Mouse (Mus musculus) macrophage (primary cell): Measurements from ENCODE around the gene Pld4. TPM values are rescaled to one million over a fixed set of nuclear protein-coding genes. Genes with fewer than 3 reads are reported as not detected.

Source experiments
- H3K27ac ChIP-seq: fragments of 350-480 bp; formaldehyde crosslinking; 2 replicates; pipeline ENCODE4 v1.9.0; 2021
- H3K36me3 ChIP-seq: fragments of 350-480 bp; formaldehyde crosslinking; 2 replicates; pipeline ENCODE4 v1.9.0; 2021; ENCODE audit errors: inconsistent target
- H3K4me3 ChIP-seq: fragments of 350-480 bp; formaldehyde crosslinking; 2 replicates; pipeline ENCODE4 v1.9.0; 2021; ENCODE audit errors: inconsistent target
- H3K79me2 ChIP-seq: fragments of 350-480 bp; formaldehyde crosslinking; 2 replicates; pipeline ENCODE4 v1.9.0; 2021; ENCODE audit errors: inconsistent target
- whole genome bisulfite sequencing: methylation state at CpG from one replicate; pipeline ENCODE4 v1.1.7; 2026; ENCODE audit warnings: inconsistent platforms; ENCODE audit not compliant: missing documents; 5-methylcytosine and 5-hydroxymethylcytosine counted together
- polyA plus RNA-seq: library from polyadenylated mRNA; stranded (reverse); fragments of 250-400 nt; gene quantifications from 3 replicates; pipeline ENCODE4 v1.2.4, GENCODE M21; 2018; ENCODE audit warnings: inconsistent platforms
- total RNA-seq, 78 experiments: library from RNA; depleted of rRNA; stranded (reverse); fragments of 250-400 nt; gene quantifications; 1 replicate in 9 of 78; 2 replicates in 24 of 78; 3 replicates in 43 of 78; 4 replicates in 2 of 78; pipeline ENCODE4 v1.2.4; 2018; ENCODE audit warnings: inconsistent platforms in 56 of 78

The Pld4 gene
- 1,000 to 10,000 TPM in 8 of 26 experiments, 100 to 1,000 TPM in 16, 10 to 100 TPM in 2; 64.9 to 1,705 (median 425) TPM for total RNA-seq (2018; cell fraction: chromatin; rRNA removed)
- total RNA-seq (2018; cell fraction: cytosol; rRNA removed), result 100 to 1,000 TPM; 167 to 665 (median 370) TPM
- total RNA-seq (2018; cell fraction: nucleus; rRNA removed), result 1,000 to 10,000 TPM in 6 of 26 experiments, 100 to 1,000 TPM in 20; 137 to 1,391 (median 650) TPM
- 131 to 514 TPM (median 230 TPM) in 3 replicates for polyA plus RNA-seq

DNA sequence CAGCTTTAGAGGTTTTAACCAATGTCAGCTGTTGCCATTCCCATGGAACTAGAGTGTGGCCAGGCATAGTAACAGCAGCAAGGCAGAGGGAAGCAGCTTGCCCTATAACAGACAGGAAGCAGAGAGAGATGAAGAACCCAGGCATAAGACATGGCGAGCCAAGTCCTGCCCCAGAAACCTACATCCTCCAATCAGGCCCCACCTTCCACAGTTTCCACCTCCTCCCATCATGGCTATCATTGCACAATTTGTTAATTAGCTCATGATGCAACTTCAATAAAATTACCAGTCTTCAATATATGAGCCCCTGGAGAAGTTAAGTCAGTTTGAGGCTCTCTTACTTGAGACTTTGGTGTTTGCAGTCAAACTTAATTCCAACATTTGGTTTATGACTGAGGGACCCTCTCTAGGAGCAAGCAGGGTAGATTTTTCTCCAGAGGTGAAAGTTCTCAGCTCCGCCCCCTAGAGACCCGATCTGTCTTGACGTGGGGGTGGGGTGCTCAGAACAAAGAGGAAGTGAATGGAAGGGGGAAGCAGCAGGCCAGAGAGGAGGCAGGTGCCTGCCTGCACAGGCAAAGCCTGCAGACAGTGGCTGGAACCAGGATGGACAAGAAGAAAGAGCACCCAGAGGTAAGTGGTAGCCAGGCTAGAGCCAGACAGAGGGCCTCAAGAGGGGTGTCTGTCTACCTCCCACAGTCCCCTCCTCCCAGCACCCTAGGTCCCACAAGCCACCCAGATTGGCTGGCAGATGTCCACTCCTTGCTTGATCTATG lies at the start of gene Pld4:
Gene Pld4 (plus strand): TSS at position 502 of the 773 bp plus-strand sequence.
- Histone ChIP-seq H3K36me3 (peaks cover 24% of the 10 kb centered on the region), H3K27ac (peak within 1 kb of the TSS; percentile 99), H3K4me3 (peak within 1 kb of the TSS; percentile 74), H3K79me2 (peaks cover 46% of the 10 kb centered on the region)
- 26% methylated on average over 4 of the region's 4 CpGs for WGBS

DNA sequence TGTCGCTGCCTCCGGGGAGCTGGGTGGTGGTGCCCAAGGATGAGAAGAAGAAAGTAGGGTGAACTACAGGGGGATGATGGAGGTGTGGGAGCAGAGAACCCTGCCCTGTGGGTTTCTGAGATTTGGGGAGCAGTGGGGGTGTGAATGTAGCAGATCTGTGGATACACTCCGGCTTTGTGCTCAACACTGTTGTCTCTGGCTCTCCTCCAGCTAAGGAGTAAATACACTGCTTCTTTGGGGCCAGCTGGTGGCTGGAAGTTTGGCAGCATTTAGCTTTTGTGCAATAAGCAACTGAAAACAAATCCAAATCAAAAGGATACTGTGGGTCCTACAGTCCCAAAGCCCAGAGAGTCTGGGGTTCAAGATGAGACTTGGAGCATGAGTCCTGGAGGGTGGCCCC lies 46.5 kb upstream of the Pld4 start:
- WGBS, result 49% methylated on average over 2 of the region's 3 CpGs

DNA sequence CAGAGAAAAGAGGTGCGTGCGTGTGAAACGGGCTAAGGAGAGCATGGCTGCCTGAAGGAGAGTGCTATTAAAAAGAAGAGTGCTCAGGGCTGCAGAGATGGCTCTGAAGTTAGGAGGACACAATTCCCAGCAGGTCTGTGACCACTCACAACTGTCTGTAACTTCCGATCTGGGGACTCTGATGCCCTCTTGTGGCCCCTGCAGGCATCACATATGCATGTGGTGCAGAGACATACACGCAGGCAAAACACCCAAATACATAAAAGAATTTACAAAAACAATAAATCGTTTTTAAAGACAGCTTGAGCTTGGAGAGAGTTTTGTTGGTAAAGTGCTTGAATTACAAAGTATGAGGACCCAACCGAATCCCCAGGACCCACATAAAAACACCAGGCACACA lies 43.3 kb upstream of the Pld4 start:
- WGBS, result 39% methylated on average over 7 of the region's 7 CpGs

More for the DNA sequence above, 46.5 kb upstream of the Pld4 start:
- Histone ChIP-seq H3K4me3 (no peak overlapping the region), H3K27ac (no peak overlapping the region), H3K36me3 (no peaks in the 10 kb centered on the region), H3K79me2 (no peaks in the 10 kb centered on the region)

DNA sequence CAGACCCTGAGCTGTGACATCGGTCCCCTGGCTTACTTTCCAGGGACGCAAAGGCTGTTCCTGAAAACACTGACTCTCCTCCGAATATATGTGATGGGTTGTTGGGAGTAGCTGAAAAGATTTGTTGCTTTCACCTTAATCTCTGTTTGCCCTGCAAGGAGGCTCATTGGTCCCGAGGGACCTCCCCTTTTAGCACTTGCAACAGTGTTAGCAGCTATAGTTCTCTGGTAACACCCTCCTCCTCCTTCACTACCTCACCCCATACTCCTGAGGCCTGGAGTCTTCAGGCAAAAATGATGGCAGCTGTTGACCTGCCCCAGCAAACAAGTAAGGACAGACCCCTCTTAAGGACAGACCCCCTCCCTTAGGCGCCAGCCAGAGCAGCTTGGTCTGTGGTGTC lies 41.5 kb upstream of the Pld4 start:
- Histone ChIP-seq H3K36me3 (no peaks in the 10 kb centered on the region), H3K27ac (no peak overlapping the region), H3K4me3 (no peak overlapping the region), H3K79me2 (no peaks in the 10 kb centered on the region)
- WGBS, result 91% methylated on average over 5 of the region's 5 CpGs

More for the DNA sequence above, 43.3 kb upstream of the Pld4 start:
- Histone ChIP-seq H3K4me3 (no peak overlapping the region), H3K27ac (no peak overlapping the region), H3K79me2 (no peaks in the 10 kb centered on the region), H3K36me3 (no peaks in the 10 kb centered on the region)

DNA sequence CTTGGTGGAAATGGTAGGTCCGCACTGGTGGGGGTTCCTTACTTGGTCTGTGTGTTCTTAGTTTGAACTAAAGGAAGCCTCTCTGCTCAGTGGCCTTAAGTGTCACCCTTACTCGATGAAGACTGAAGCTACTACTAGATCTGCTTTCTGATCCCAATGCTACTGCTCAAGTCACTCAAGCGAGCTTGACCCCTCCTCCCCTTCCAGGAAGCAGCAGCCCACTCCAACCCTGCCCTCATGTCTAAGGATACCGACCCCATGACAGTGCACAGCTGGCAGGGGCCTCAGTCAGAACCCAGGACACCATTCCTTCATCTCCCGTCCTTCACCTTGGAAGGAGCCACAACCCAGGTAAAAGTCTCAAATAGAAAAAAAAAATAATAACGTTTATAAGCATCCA lies 40.2 kb upstream of the Pld4 start, which contains the start of gene Cep170b:
Gene Cep170b (plus strand): TSS at position 240 of the 400 bp plus-strand sequence.
- Histone ChIP-seq H3K4me3 (no peak within 1 kb of the TSS), H3K79me2 (no peaks in the 10 kb centered on the region), H3K27ac (no peak within 1 kb of the TSS), H3K36me3 (no peaks in the 10 kb centered on the region)
- WGBS, result 86% methylated on average over 6 of the region's 6 CpGs

DNA sequence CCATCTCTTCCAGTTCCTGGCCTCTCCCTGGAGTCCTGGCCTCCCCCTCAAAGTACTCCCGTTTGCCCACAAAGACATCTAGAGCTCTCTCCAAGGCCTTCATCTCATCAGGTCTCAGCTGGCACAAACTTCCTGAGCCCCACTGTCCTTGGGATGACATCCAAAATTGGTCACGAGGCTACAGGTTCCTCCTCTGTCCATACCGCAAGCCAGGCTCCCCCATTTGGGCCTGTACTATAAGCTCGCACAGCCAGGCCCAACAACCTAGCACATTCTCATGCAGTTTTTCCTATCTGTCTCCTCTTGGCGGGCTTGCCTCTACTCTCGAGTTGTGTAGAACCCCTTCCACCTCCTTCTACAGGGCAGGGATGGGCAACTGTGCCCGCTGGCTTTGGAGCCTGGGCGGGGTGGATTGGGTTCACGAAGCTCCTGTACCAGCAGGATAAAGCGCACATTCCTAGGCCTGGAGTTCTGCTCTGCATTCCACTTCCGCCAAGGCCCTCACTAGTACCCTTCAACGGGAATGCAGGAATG lies 39.5 kb upstream of the Pld4 start:
- Histone ChIP-seq H3K27ac (no peak overlapping the region), H3K4me3 (no peak overlapping the region), H3K79me2 (no peaks in the 10 kb centered on the region), H3K36me3 (no peaks in the 10 kb centered on the region)
- 87% methylated on average over 12 of the region's 12 CpGs for WGBS

DNA sequence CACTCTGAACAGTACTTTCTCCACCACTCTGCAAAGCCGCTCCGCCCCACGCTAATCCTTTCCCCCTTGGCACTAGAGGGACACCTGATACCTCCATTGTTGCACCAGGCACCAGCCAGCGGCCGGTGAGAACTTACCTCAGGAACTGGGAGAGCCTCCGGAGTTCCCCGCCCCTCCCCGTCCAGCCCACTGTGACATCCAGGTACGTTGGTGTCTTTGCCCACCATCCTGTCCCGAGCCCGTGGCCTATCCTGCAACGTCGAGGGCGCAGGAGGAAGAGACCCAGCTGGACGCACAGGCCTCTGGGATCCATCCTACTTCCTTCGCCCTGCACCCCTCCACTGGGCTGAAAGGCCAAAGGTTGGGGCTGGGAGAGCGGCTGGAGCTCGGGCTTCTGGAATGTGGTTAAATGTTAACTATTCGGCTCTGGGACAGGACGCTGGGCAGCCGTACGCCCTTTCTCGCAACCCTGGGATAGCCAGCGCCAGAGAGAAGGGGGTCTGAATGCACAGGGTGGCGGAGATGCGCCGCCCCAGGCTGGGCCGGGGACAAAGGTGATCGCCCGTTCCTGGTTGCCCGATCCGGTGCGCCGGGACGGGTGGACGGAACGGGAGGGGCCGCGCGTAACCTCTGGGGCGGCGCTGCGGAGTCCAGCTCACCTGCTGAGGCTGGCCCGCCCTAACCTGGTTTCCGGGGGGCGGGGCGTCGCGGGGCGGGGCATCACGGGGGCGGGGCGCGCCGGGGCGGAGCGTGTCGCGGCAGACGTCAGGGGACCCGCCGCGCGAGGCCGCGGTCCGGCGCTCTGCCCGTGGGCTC lies 38.8 kb upstream of the Pld4 start:
- no peak overlapping the region for H3K4me3 ChIP-seq
- WGBS, result 23% methylated on average over 64 of the region's 69 CpGs
- H3K79me2 ChIP-seq, result no peaks in the 10 kb centered on the region
- no peaks in the 10 kb centered on the region for H3K36me3 ChIP-seq
- H3K27ac ChIP-seq, result no peak overlapping the region

DNA sequence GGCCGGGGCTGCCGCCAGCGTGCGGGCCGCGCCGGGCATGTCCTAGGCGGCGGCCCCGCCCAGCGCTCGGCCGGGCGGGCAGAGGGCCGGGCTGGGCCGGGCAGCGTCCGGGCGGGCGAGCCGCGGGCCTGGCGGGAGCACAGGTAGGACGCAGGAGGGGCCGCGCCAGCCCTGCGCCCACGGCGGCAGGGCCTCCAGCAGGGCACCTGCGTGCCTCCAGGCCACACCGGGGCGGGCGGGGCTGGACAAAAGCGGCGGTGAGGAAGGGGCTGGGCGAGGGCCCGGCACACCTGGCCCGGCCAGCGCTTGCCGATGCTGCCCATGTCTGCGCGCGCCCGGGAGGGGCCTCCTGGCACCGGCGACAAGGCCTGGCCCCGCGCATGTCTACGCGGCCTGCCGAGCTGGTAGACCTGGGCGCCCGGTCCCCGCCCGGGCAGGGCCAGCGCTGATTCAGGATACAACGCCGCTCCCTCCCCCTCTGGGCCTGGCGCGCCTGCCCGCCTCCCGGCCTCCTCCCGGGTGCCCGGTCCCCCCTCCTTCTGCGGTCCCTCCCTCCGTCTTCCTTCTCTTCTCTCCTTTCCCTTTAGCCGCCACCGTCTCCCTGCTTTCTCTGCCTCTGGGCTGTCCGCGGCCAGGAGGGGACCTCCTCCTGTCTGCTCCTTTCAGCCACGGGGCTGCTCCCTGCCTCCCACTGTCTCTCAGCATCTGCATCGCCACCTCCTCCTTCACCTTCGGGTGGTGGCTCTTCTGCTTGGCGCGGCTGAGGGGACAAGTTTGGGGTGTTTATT lies 38.0 kb upstream of the Pld4 start:
- Histone ChIP-seq H3K4me3 (peak overlapping the region; percentile 20; the same call in 1 of the 2 replicates), H3K36me3 (no peaks in the 10 kb centered on the region), H3K27ac (no peak overlapping the region), H3K79me2 (no peaks in the 10 kb centered on the region)
- WGBS, result 2% methylated on average over 74 of the region's 75 CpGs

DNA sequence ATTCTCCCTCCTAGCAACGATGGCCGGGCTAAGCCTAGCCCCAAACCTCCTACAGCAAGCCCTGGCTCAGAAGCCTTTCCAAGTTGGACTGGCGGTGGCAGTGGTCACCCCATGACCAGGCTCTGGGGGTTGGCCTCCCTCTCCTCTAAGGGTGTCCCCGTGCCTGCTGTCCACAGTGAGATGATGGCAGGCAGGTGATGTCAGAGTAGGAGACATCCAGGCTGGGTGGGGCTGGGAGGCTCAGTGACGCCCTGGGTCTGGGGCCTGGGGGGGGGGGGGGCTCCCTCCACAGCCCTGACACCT lies 37.5 kb upstream of the Pld4 start:
- H3K36me3 ChIP-seq, result no peaks in the 10 kb centered on the region
- 25% methylated on average over 4 of the region's 5 CpGs for WGBS
- peak overlapping the region; percentile 20; the same call in 1 of the 2 replicates for H3K4me3 ChIP-seq
- no peaks in the 10 kb centered on the region for H3K79me2 ChIP-seq
- no peak overlapping the region for H3K27ac ChIP-seq

DNA sequence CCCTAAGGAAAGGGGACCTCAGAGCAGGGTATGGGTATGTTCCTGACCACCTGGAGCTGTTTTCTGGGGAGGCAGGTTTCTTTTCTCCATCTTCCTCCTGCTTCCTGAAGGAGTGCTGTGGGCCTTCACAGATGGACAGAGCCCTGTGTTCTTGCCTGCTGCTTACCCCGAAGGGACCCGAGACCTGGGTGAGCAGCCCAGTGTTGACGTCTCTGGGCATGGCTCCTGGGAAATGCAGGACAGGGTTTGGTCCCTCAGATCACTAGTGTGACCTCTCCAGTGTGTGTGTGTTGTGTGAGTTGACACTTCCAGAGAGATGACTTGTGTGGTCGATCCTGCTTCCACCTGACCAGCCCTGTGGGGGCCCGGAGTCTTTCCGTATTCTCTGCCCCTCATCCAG lies 37.0 kb upstream of the Pld4 start:
- H3K79me2 ChIP-seq, result no peaks in the 10 kb centered on the region
- H3K27ac ChIP-seq, result no peak overlapping the region
- no peak overlapping the region for H3K4me3 ChIP-seq
- WGBS, result 92% methylated on average over 6 of the region's 6 CpGs
- H3K36me3 ChIP-seq, result no peaks in the 10 kb centered on the region

DNA sequence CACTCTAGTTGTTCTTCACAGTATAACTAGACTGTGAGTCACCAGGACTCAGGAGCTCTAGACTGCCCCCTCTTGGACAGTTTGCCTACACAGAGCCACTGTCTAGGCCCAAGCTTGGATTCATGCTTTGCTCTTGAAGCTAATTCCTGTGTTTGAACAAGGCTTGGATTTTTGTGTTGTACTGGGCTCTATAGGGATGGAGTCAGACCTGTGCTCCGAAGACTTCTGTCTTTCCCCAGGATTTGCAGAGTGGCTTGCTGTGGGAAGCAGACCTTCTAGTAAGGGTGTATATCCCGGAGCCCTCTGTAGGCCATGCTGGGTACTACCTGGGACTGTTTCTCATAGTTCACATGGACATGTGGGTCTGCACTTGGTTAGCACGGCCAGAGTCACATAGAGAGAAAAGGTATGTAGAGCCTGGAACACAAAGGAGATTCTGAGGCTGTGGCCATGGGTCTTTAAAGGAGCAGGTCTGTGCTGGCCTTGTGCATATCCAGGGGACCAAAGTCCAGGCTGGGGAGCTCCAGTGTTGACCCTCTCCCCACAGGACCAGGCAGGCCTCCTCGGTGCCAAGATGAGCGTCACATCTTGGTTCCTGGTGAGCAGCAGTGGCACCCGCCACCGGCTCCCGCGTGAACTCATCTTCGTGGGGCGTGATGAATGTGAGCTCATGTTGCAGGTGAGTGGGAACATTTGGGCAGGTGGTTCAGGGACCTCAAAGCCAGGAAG lies 36.2 kb upstream of the Pld4 start:
- Histone ChIP-seq H3K27ac (no peak overlapping the region), H3K4me3 (no peak overlapping the region), H3K79me2 (no peaks in the 10 kb centered on the region), H3K36me3 (no peaks in the 10 kb centered on the region)
- 82% methylated on average over 9 of the region's 11 CpGs for WGBS

DNA sequence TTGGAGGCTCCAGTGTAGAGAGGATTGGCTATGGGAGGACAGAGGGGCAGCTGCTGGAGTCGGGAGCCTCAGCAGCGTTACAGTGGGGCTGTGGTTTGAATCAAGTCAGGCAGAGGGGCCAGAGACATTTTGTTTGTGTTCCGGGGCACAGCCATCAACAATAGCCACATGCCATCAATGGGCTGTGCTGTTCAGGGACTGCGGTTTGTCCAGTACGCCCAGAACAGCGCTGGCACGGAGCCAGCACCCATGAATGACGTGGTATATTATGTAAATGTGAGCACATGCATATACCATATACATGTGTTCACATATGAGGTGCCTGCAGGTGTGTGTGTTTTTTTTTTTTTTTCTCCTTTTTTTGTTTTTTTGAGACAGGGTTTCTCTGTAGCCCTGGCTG lies 32.7 kb upstream of the Pld4 start:
- WGBS, result 89% methylated on average over 8 of the region's 8 CpGs
- Histone ChIP-seq H3K27ac (no peak overlapping the region), H3K79me2 (no peaks in the 10 kb centered on the region), H3K36me3 (no peaks in the 10 kb centered on the region), H3K4me3 (no peak overlapping the region)

DNA sequence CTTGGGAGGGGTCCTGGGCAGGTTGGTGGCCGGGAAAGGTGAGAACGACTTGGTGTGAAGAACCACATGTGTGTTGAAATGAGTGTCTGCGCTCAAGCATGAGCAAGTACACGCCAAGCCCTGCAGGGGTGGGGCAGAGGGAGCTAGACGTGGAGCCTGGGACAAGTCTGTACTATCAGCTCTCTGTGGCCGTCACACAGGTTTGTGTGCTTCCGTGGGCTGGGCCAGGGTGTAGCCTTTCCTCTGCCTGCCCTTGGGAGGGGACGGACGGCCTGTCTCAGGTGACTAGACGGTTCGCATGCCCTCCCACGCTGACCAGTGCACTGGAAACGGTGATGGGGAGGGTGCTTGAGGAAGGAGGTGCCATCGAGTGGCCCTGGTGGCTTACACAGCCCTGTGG lies 29.6 kb upstream of the Pld4 start:
- 93% methylated on average over 14 of the region's 14 CpGs for WGBS
- Histone ChIP-seq H3K27ac (no peak overlapping the region), H3K79me2 (no peaks in the 10 kb centered on the region), H3K4me3 (no peak overlapping the region), H3K36me3 (no peaks in the 10 kb centered on the region)
